Mouse (Mus musculus) forebrain, embryonic 16.5 days (tissue): Measurements from ENCODE around the gene Olfr215. TPM values are rescaled to one million over a fixed set of nuclear protein-coding genes. Genes with fewer than 3 reads are reported as not detected.
"Not testable (repeated sequence)": the region's sequence is repeated elsewhere in the genome, so short reads cannot be mapped to it uniquely, and the experiment has no call there.

Experiments
- ATAC-seq: fragments of 200-750 bp; cut with Nextera tagmentation; 2 replicates; pipeline ENCODE4 v1.8.0; 2017; ENCODE audit warnings: mild to moderate bottlenecking, moderate library complexity
- H3K27ac ChIP-seq: fragments of 300-500 bp; sonication (generic); 2 replicates; pipeline ENCODE4 v1.5.1; 2014; ENCODE audit warnings: low read length, control low read depth
- H3K27me3 ChIP-seq: fragments of 300-500 bp; sonication (generic); replicated peaks from 2 replicates; pipeline ENCODE4 v1.6.1; 2014; ENCODE audit warnings: low read length; ENCODE audit not compliant: control insufficient read depth, insufficient read depth
- H3K36me3 ChIP-seq: fragments of 300-500 bp; sonication (generic); 2 replicates; pipeline ENCODE4 v1.6.1; 2014; ENCODE audit not compliant: control insufficient read depth, insufficient read depth
- H3K4me1 ChIP-seq: fragments of 300-500 bp; sonication (generic); replicated peaks from 2 replicates; pipeline ENCODE4 v1.6.1; 2014; ENCODE audit warnings: low read length; ENCODE audit not compliant: control insufficient read depth, insufficient read depth
- H3K4me2 ChIP-seq: fragments of 300-500 bp; sonication (generic); 2 replicates; pipeline ENCODE4 v1.6.1; 2014; ENCODE audit warnings: mild to moderate bottlenecking, low read length, control low read depth
- H3K4me3 ChIP-seq: fragments of 300-500 bp; sonication (generic); replicated peaks from 2 replicates; pipeline ENCODE4 v1.5.1; 2014; ENCODE audit warnings: mild to moderate bottlenecking, low read length, control low read depth
- H3K9ac ChIP-seq: fragments of 300-500 bp; sonication (generic); replicated peaks from 2 replicates; pipeline ENCODE4 v1.6.1; 2014; ENCODE audit warnings: low read depth, low read length, control low read depth
- H3K9me3 ChIP-seq: fragments of 300-500 bp; sonication (generic); 2 replicates; pipeline ENCODE4 v1.6.1; 2016; ENCODE audit warnings: low read length; ENCODE audit not compliant: control insufficient read depth
- WGBS: fragments of 180-500 bp; shearing (Covaris S2); extraction: QIAGEN DNeasy Blood & Tissue Kit; methylation state at CpG from one replicate; pipeline ENCODE4 v1.1.7; 2014; 5-methylcytosine and 5-hydroxymethylcytosine counted together
- polyA plus RNA-seq: library from polyadenylated mRNA; unstranded; fragments of >200 nt; fragmentation: Nextera tagmentation; extraction: Ambion mirVana; gene quantifications from 2 replicates; pipeline ENCODE4 v1.2.1, GENCODE M21; 2015

Gene Olfr215
- polyA plus RNA-seq, 1 experiment from 2014 or later = not detected

GRCm38 (mm10) chr6:116607230-116607629, 23.2 kb upstream of the Olfr215 start:
- no peak overlapping the region for H3K4me3 ChIP-seq
- 48% methylated on average over 4 of the region's 4 CpGs for WGBS
- no peak for ATAC-seq
- no peaks in the 10 kb centered on the region for H3K27me3 ChIP-seq
- H3K36me3 ChIP-seq = no peaks in the 10 kb centered on the region
- H3K4me1 ChIP-seq = no peaks in the 10 kb centered on the region
- H3K4me2 ChIP-seq = no peak overlapping the region
- H3K9ac ChIP-seq = no peak overlapping the region
- H3K9me3 ChIP-seq = no peaks in the 10 kb centered on the region
- H3K27ac ChIP-seq = no peak overlapping the region

DNA sequence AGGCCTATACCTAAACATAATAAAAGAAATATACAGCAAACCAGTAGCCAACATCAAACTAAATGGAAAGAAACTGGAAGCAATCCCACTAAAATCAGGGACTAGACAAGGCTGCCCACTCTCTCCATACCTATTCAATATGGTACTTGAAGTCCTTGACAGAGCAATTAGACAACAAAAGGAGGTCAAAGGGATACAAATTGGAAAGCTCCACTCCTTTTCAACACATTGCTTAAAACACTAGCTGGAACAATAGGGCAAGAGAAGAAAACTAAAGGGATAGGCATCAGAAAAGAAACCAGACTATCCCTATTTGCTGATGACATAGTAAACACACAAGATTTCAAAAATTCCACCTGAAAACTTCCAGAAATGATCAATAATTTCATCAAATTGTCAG, 17.0 kb upstream of the Olfr215 start:
- not testable (repeated sequence) for H3K27ac ChIP-seq, H3K36me3 ChIP-seq, H3K4me2 ChIP-seq, H3K4me1 ChIP-seq, H3K27me3 ChIP-seq, H3K9ac ChIP-seq, ATAC-seq, H3K4me3 ChIP-seq, H3K9me3 ChIP-seq

- 23% methylated on average over 3 of the region's 3 CpGs for WGBS
- Histone ChIP-seq H3K36me3 (no peaks in the 10 kb centered on the region), H3K4me3 (no peak overlapping the region), H3K4me2 (no peak overlapping the region), H3K4me1 (no peaks in the 10 kb centered on the region), H3K27ac (no peak overlapping the region), H3K27me3 (no peaks in the 10 kb centered on the region), H3K9ac (no peak overlapping the region), H3K9me3 (no peaks in the 10 kb centered on the region)
- ATAC-seq = no peak
Measured at GRCm38 (mm10) chr6:116569834-116570233, 14.2 kb downstream of the Olfr215 start.

GRCm38 (mm10) chr6:116554952-116555351, 29.0 kb downstream of the Olfr215 start:
- WGBS = 83% methylated on average over 3 of the region's 3 CpGs
- H3K9ac ChIP-seq = no peak overlapping the region
- ATAC-seq = no peak

DNA sequence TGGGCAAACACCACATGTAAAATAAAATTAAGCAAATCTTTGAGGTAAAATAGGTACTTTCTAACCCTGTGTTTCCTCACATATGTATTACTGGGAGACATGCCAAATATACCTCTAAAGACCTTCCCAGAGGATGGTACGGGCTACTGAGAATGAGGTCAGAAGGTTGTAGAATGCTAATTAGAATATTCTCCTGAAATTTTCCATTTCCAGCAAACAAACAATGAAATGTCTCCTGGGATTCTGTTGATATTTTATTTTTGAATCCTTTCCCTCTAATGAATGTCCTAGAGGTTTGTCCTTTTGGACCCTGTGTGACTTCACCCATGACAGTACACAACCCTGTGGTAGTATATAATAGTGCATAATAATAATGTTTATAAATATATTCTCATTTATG, 30.1 kb downstream of the Olfr215 start, which contains the start of gene Olfr214:
Olfr214 (plus strand) TSS at position 301 of the 400 bp plus-strand sequence.
- no peak within 1 kb of the TSS for H3K9ac ChIP-seq
- H3K4me1 ChIP-seq = no peaks in the 10 kb centered on the region
- 83% methylated on average over 1 of the region's 1 CpGs for WGBS
- H3K27ac ChIP-seq = no peak within 1 kb of the TSS
- H3K36me3 ChIP-seq = no peaks in the 10 kb centered on the region
- H3K9me3 ChIP-seq = no peaks in the 10 kb centered on the region
- ATAC-seq = no peak
- no peak within 1 kb of the TSS for H3K4me3 ChIP-seq
- no peaks in the 10 kb centered on the region for H3K27me3 ChIP-seq
- H3K4me2 ChIP-seq = no peak within 1 kb of the TSS

More at GRCm38 (mm10) chr6:116554952-116555351, 29.0 kb downstream of the Olfr215 start:
- Histone ChIP-seq H3K27me3 (no peaks in the 10 kb centered on the region), H3K9me3 (no peaks in the 10 kb centered on the region), H3K36me3 (no peaks in the 10 kb centered on the region), H3K4me2 (no peak overlapping the region), H3K27ac (no peak overlapping the region), H3K4me1 (no peaks in the 10 kb centered on the region), H3K4me3 (no peak overlapping the region)

- H3K9me3 ChIP-seq, H3K27me3 ChIP-seq, H3K4me1 ChIP-seq, H3K27ac ChIP-seq, ATAC-seq, H3K36me3 ChIP-seq, H3K4me2 ChIP-seq, H3K9ac ChIP-seq, H3K4me3 ChIP-seq: not testable (repeated sequence)
- whole genome bisulfite sequencing = 98% methylated on average over 11 of the region's 11 CpGs
Measured at GRCm38 (mm10) chr6:116550841-116551240, 33.2 kb downstream of the Olfr215 start, which contains the start of gene Gm5580. Gm5580 (plus strand) TSS chr6:116551141.

- no peaks in the 10 kb centered on the region for H3K27me3 ChIP-seq
- H3K27ac ChIP-seq = no peak overlapping the region
- H3K4me3 ChIP-seq = no peak overlapping the region
- no peaks in the 10 kb centered on the region for H3K4me1 ChIP-seq
- H3K36me3 ChIP-seq = no peaks in the 10 kb centered on the region
- no peak for ATAC-seq
- no peak overlapping the region for H3K9ac ChIP-seq
- H3K4me2 ChIP-seq = no peak overlapping the region
- 90% methylated on average over 2 of the region's 2 CpGs for WGBS
- H3K9me3 ChIP-seq = no peaks in the 10 kb centered on the region
Measured at GRCm38 (mm10) chr6:116542500-116542899, 41.5 kb downstream of the Olfr215 start.

GRCm38 (mm10) chr6:116538156-116538555, 45.8 kb downstream of the Olfr215 start, which contains the start of gene Olfr213:
Olfr213 (plus strand) TSS chr6:116538456.
- Histone ChIP-seq H3K4me1 (no peaks in the 10 kb centered on the region), H3K4me2 (no peak within 1 kb of the TSS), H3K27me3 (no peaks in the 10 kb centered on the region), H3K9ac (no peak within 1 kb of the TSS), H3K27ac (no peak within 1 kb of the TSS), H3K4me3 (no peak within 1 kb of the TSS), H3K9me3 (no peaks in the 10 kb centered on the region), H3K36me3 (no peaks in the 10 kb centered on the region)
- no peak for ATAC-seq
- WGBS = 90% methylated on average over 1 of the region's 1 CpGs
